Mouse (Mus musculus) intestine, embryonic 16.5 days (tissue): ENCODE measurements around the gene Entpd2. TPM values are rescaled to one million over a fixed set of nuclear protein-coding genes. Genes with fewer than 3 reads are reported as not detected.

Experiments used
- ATAC-seq: fragments of 200-750 bp; cut with Nextera tagmentation; 2 replicates; pipeline ENCODE4 v1.8.0; 2017; ENCODE audit warnings: moderate TSS enrichment, moderate library complexity
- H3K27ac ChIP-seq: fragments of 300-500 bp; sonication (generic); 2 replicates; pipeline ENCODE4 v1.5.1; 2014; ENCODE audit warnings: mild to moderate bottlenecking, low read length
- H3K27me3 ChIP-seq: fragments of 300-500 bp; sonication (generic); replicated peaks from 2 replicates; pipeline ENCODE4 v1.6.1; 2014; ENCODE audit warnings: low read length, control low read depth, mixed read lengths; ENCODE audit not compliant: control insufficient read depth, insufficient read depth
- H3K36me3 ChIP-seq: fragments of 300-500 bp; sonication (generic); 2 replicates; pipeline ENCODE4 v1.6.1; 2014; ENCODE audit warnings: low read length, control low read depth; ENCODE audit not compliant: control insufficient read depth, insufficient read depth
- H3K4me1 ChIP-seq: fragments of 300-500 bp; sonication (generic); 2 replicates; pipeline ENCODE4 v1.6.1; 2014; ENCODE audit warnings: low read length, control low read depth, mixed read lengths; ENCODE audit not compliant: control insufficient read depth, insufficient read depth
- H3K4me2 ChIP-seq: fragments of 300-500 bp; sonication (generic); 2 replicates; pipeline ENCODE4 v1.6.1; 2014; ENCODE audit warnings: low read depth, low read length, control low read depth
- H3K4me3 ChIP-seq: fragments of 300-500 bp; sonication (generic); 2 replicates; pipeline ENCODE4 v1.5.1; 2014; ENCODE audit warnings: mild to moderate bottlenecking, low read length
- H3K9ac ChIP-seq: fragments of 300-500 bp; sonication (generic); 2 replicates; pipeline ENCODE4 v1.6.1; 2014; ENCODE audit warnings: low read depth, low read length
- H3K9me3 ChIP-seq: fragments of 300-500 bp; sonication (generic); 2 replicates; pipeline ENCODE4 v1.6.1; 2016; ENCODE audit warnings: low read length, control low read depth; ENCODE audit not compliant: control insufficient read depth
- WGBS: fragments of 180-500 bp; shearing (Covaris S2); extraction: QIAGEN DNeasy Blood & Tissue Kit; methylation state at CpG from one replicate; pipeline ENCODE4 v1.1.7; 2014; 5-methylcytosine and 5-hydroxymethylcytosine counted together
- microRNA-seq: library from miRNA; unstranded; fragments of <30 nt; microRNA quantifications from one replicate; pipeline ENCODE4, GENCODE M21; 2016
- polyA plus RNA-seq: library from polyadenylated mRNA; unstranded; fragments of >200 nt; fragmentation: Nextera tagmentation; extraction: Ambion mirVana; gene quantifications from 2 replicates; pipeline ENCODE4 v1.2.1, GENCODE M21; 2015

The Entpd2 gene
- polyA plus RNA-seq, 1 experiment from 2014 or later, result 23.7 TPM

DNA sequence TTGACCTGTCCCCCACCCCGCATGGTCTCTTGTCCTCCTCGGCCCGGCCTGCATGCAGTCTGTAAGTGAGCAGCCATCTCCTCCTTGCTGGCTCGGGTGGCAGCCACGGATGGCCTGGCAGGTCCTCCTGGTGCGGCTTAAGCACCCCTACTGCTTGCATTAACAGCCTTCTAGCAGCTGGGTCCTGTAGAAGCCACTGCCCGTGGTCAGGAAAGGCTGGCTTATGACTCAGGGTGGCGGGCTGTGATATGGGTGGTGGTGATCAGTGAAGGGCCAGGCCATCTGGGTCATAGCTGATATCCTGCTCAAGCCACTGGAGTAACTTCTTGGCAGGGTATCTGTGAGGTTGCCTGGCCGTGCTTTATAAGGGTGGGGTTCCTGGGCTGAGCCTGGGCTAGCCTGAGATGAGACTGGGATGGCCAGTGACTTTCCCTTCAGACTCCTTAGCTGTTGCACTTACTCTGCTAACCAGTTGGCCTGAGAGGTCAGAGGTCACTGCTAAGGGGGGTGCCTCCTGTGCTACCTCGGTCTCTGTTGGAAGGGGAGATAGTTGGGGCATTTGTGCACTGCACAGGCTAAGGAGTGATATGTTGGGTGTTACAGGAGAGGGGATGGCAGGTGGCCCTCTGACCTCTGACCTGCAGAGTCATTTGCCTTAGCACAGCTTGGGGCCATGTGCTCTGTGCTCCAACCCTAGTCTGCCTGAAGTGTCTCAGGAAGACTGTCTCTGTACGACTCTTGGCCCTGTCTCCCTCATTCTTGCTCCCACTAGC lies 36.8 kb downstream of the Entpd2 start:
- Histone ChIP-seq H3K4me2 (no peak overlapping the region), H3K9ac (no peak overlapping the region), H3K9me3 (no peaks in the 10 kb centered on the region), H3K27ac (no peak overlapping the region), H3K36me3 (no peaks in the 10 kb centered on the region), H3K4me3 (no peak overlapping the region), H3K27me3 (no peaks in the 10 kb centered on the region; the same call in 1 of the 2 replicates), H3K4me1 (0 out of 2 replicates have a peak, but pooled peaks cover 3% of the 10 kb centered on the region)
- ATAC-seq, result no peak
- 85% methylated on average over 11 of the region's 11 CpGs for whole genome bisulfite sequencing

DNA sequence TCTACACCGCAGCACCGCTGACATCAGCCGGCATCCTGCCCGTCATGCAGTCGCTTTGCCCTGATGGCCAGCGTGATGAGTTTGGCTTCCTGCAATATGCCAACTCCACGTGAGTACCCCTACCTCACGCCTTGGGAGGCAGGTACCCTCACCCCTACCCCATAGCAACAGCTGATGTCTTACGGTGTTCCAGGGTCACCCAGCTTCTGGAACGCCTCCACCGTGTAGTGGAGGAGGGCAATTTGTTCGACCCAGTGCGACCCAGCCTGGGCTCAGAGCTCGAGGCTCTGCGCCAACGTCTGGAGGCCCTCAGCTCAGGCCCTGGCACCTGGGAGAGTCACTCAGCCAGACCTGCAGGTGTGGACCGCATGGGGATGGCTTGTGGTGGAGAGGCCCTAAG lies 37.4 kb downstream of the Entpd2 start:
- no peak overlapping the region for H3K27ac ChIP-seq
- ATAC-seq, result no peak
- H3K36me3 ChIP-seq, result no peaks in the 10 kb centered on the region
- H3K4me1 ChIP-seq, result 0 out of 2 replicates have a peak, but pooled peaks cover 2% of the 10 kb centered on the region
- no peak overlapping the region for H3K4me2 ChIP-seq
- WGBS, result 91% methylated on average over 17 of the region's 17 CpGs
- no peaks in the 10 kb centered on the region; the same call in 1 of the 2 replicates for H3K27me3 ChIP-seq
- H3K4me3 ChIP-seq, result no peak overlapping the region
- no peak overlapping the region for H3K9ac ChIP-seq
- H3K9me3 ChIP-seq, result no peaks in the 10 kb centered on the region

DNA sequence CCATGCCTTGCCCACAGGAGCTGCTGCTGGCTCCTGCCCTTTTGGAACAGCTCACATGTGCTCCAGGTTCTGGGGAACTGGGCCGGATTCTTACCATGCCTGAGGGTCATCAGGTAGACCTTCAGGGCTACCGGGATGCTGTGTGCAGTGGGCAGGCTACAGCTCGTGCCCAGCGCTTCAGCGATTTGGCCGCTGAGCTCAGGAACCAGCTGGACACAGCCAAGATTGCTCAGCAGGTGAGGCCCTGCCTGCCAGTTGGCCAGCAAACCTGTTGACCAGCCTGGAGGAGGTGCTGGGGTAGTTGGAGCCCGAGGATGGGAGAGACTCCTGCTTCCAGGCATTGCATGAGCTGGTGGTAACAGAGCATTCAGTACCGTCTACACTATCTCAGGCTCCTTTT lies 38.6 kb downstream of the Entpd2 start:
- H3K27ac ChIP-seq, result no peak overlapping the region
- ATAC-seq, result no peak
- H3K4me2 ChIP-seq, result no peak overlapping the region

DNA sequence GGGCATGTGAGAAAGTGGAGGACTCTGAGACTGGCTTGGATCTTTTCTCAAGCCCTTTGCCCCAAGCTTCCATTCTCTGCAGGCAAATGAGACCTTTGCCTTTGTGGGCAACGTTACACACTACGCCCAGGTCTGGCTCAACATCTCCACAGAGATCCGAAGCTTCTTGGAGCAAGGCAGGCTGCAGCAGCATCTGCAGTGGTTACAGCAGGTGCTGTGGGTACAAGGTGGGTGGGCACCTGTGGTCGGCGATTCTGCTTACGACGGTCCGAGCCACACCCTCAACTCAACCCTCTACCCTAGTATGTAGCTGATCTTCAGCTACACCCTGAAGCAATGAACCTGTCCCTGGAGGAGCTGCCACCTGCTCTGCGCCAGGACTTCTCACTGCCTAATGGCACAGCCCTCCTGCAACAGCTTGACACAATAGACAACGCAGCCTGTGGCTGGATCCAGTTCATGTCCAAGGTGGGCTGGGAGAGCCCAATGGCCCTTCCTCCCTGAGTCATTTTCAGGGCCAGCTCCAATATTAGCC lies 40.7 kb downstream of the Entpd2 start:
- 89% methylated on average over 10 of the region's 10 CpGs for WGBS
- no peaks in the 10 kb centered on the region for H3K9me3 ChIP-seq
- no peak overlapping the region for H3K9ac ChIP-seq
- no peaks in the 10 kb centered on the region for H3K36me3 ChIP-seq
- no peak overlapping the region for H3K27ac ChIP-seq
- no peak overlapping the region for H3K4me2 ChIP-seq
- H3K27me3 ChIP-seq, result no peaks in the 10 kb centered on the region
- no peaks in the 10 kb centered on the region for H3K4me1 ChIP-seq
- ATAC-seq, result no peak
- H3K4me3 ChIP-seq, result no peak overlapping the region

More for the DNA sequence above, 38.6 kb downstream of the Entpd2 start:
- Histone ChIP-seq H3K9me3 (no peaks in the 10 kb centered on the region), H3K27me3 (no peaks in the 10 kb centered on the region; the same call in 1 of the 2 replicates), H3K9ac (no peak overlapping the region), H3K4me3 (no peak overlapping the region), H3K36me3 (no peaks in the 10 kb centered on the region), H3K4me1 (no peaks in the 10 kb centered on the region)
- WGBS, result 85% methylated on average over 8 of the region's 8 CpGs

DNA sequence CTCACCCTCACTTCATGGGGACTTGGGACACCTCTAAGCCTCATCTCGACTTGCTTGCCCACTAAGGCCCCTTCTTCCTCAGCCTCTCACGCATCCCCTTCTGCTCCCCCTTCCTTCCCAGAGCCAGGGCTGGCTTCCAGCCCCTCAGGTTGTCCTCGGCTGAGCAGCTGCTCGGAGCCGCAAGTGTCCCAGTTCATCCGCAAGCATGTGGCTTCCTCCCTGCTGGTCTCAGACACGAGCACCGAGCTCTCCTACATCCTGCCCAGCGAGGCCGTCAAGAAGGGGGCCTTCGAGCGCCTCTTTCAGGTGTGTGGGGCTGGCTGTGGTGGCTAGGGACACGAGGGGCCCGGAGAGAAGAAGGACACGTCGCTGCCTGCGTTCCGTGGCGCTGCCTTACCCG lies 45.4 kb downstream of the Entpd2 start:
- ATAC-seq, result no peak
- no peaks in the 10 kb centered on the region for H3K36me3 ChIP-seq
- no peak overlapping the region for H3K9ac ChIP-seq
- H3K9me3 ChIP-seq, result no peaks in the 10 kb centered on the region
- no peak overlapping the region for H3K27ac ChIP-seq
- H3K4me2 ChIP-seq, result no peak overlapping the region
- no peak overlapping the region for H3K4me3 ChIP-seq
- 81% methylated on average over 20 of the region's 20 CpGs for whole genome bisulfite sequencing
- no peaks in the 10 kb centered on the region for H3K27me3 ChIP-seq
- H3K4me1 ChIP-seq, result no peaks in the 10 kb centered on the region

DNA sequence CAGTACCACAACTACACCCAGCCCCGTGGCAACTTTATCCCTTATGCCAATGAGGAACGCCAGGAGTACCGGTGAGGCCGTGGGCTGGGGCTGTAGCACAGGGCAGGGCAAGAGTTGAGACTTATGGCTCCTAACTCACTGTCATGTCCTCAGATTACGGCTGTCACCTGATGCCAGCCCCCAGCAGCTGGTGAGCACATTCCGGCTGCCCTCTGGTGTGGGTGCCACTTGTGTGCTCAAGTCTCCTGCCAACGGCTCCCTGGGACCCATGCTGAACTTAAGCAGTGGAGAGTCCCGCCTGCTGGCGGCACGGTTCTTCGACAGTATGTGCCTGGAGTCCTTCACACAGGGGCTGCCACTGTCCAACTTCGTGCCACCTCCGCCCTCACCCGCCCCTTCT lies 47.0 kb downstream of the Entpd2 start:
- Histone ChIP-seq H3K9ac (no peak overlapping the region), H3K4me1 (no peaks in the 10 kb centered on the region), H3K4me2 (no peak overlapping the region), H3K9me3 (no peaks in the 10 kb centered on the region), H3K36me3 (no peaks in the 10 kb centered on the region), H3K27me3 (no peaks in the 10 kb centered on the region), H3K27ac (no peak overlapping the region), H3K4me3 (no peak overlapping the region)
- 93% methylated on average over 14 of the region's 14 CpGs for WGBS
- no peak for ATAC-seq

Small RNA genes within 50 kb of the gene (microRNA-seq; reads per million reads assigned to microRNA genes)
- not detected for gene Mir3087

Other genes starting within 250 kb of the Entpd2 start
- gene Nrarp, start 215.1 kb upstream of the Entpd2 start, polyA plus RNA-seq, result 11.0 and 14.4 TPM in 2 replicates
- 23.0 and 23.4 TPM in 2 replicates for gene Tor4a, start 199.0 kb upstream of the Entpd2 start, polyA plus RNA-seq
- 99.9 and 102 TPM in 2 replicates for gene Nelfb, start 184.4 kb upstream of the Entpd2 start, polyA plus RNA-seq
- not detected in 2 replicates for gene Stpg3, start 181.2 kb upstream of the Entpd2 start, polyA plus RNA-seq
- 0.12 and 0.62 TPM in 2 replicates for gene Fam166a, start 177.1 kb upstream of the Entpd2 start, polyA plus RNA-seq
- 635 and 699 TPM in 2 replicates for gene Tubb4b, start 171.2 kb upstream of the Entpd2 start, polyA plus RNA-seq
- 11.3 and 17.7 TPM in 2 replicates for gene Slc34a3, start 161.5 kb upstream of the Entpd2 start, polyA plus RNA-seq
- 0.37 and 0.54 TPM in 2 replicates for gene Rnf224, start 159.1 kb upstream of the Entpd2 start, polyA plus RNA-seq
- gene Rnf208, start 153.6 kb upstream of the Entpd2 start, polyA plus RNA-seq, result 25.6 and 36.4 TPM in 2 replicates
- gene Cysrt1, start 153.4 kb upstream of the Entpd2 start, polyA plus RNA-seq, result 3.3 and 6.4 TPM in 2 replicates
- 7.3 and 9.3 TPM in 2 replicates for gene AL732309.1, start 149.0 kb upstream of the Entpd2 start, polyA plus RNA-seq
- gene Tmem203, start 140.4 kb upstream of the Entpd2 start, polyA plus RNA-seq, result 22.3 and 23.1 TPM in 2 replicates
- gene Tprn, start 133.3 kb upstream of the Entpd2 start, polyA plus RNA-seq, result 31.7 and 38.6 TPM in 2 replicates
- 176 and 200 TPM in 2 replicates for gene Ssna1, start 123.4 kb upstream of the Entpd2 start, polyA plus RNA-seq
- 91.4 and 97.3 TPM in 2 replicates for gene Anapc2, start 123.4 kb upstream of the Entpd2 start, polyA plus RNA-seq
- not detected in 2 replicates for gene Tmem210, start 107.7 kb upstream of the Entpd2 start, polyA plus RNA-seq
- 1.9 and 2.5 TPM in 2 replicates for gene Lrrc26, start 106.0 kb upstream of the Entpd2 start, polyA plus RNA-seq
- gene Grin1, start 76.7 kb upstream of the Entpd2 start, polyA plus RNA-seq, result 1.7 and 2.1 TPM in 2 replicates
- gene Man1b1, start 63.5 kb upstream of the Entpd2 start, polyA plus RNA-seq, result 36.7 and 43.2 TPM in 2 replicates
- gene Dpp7, start 39.5 kb upstream of the Entpd2 start, polyA plus RNA-seq, result 74.4 and 104 TPM in 2 replicates
- gene Uap1l1, start 30.2 kb upstream of the Entpd2 start, polyA plus RNA-seq, result 196 and 259 TPM in 2 replicates
- gene Sapcd2, start 23.6 kb upstream of the Entpd2 start, polyA plus RNA-seq, result 56.7 and 66.4 TPM in 2 replicates
- gene Npdc1, start 3.5 kb downstream of the Entpd2 start, polyA plus RNA-seq, result 48.9 and 51.1 TPM in 2 replicates
- 0.13 and 0.33 TPM in 2 replicates for gene Fut7, start 27.4 kb downstream of the Entpd2 start, polyA plus RNA-seq
- gene Abca2, start 32.8 kb downstream of the Entpd2 start, polyA plus RNA-seq, result 2.1 and 2.8 TPM in 2 replicates
- gene Clic3, start 61.0 kb downstream of the Entpd2 start, polyA plus RNA-seq, result 2.6 and 2.7 TPM in 2 replicates
- gene Paxx, start 65.2 kb downstream of the Entpd2 start, polyA plus RNA-seq, result 31.5 and 37.4 TPM in 2 replicates
- 4.0 and 4.5 TPM in 2 replicates for gene Ptgds, start 74.2 kb downstream of the Entpd2 start, polyA plus RNA-seq
- gene Lcn12, start 98.0 kb downstream of the Entpd2 start, polyA plus RNA-seq, result 0.32 TPM in 1 of 2 replicates, not detected in the other
- 70.2 and 71.9 TPM in 2 replicates for gene Fbxw5, start 104.9 kb downstream of the Entpd2 start, polyA plus RNA-seq
- gene C8g, start 105.8 kb downstream of the Entpd2 start, polyA plus RNA-seq, result 6.8 and 8.5 TPM in 2 replicates
- gene Traf2, start 151.1 kb downstream of the Entpd2 start, polyA plus RNA-seq, result 28.4 and 34.1 TPM in 2 replicates
- gene Edf1, start 162.0 kb downstream of the Entpd2 start, polyA plus RNA-seq, result 343 and 364 TPM in 2 replicates
- gene Mamdc4, start 179.0 kb downstream of the Entpd2 start, polyA plus RNA-seq, result 582 and 797 TPM in 2 replicates
- 145 and 176 TPM in 2 replicates for gene Phpt1, start 179.3 kb downstream of the Entpd2 start, polyA plus RNA-seq
- 0.93 and 1.4 TPM in 2 replicates for gene Ajm1, start 185.9 kb downstream of the Entpd2 start, polyA plus RNA-seq
- 45.8 and 52.7 TPM in 2 replicates for gene Rabl6, start 212.6 kb downstream of the Entpd2 start, polyA plus RNA-seq
- gene Ccdc183, start 221.8 kb downstream of the Entpd2 start, polyA plus RNA-seq, result 0.12 and 0.18 TPM in 2 replicates
- gene Tmem141, start 226.1 kb downstream of the Entpd2 start, polyA plus RNA-seq, result 25.4 and 26.6 TPM in 2 replicates
- 6.6 and 7.1 TPM in 2 replicates for gene Fcna, start 232.2 kb downstream of the Entpd2 start, polyA plus RNA-seq